Mouse (Mus musculus): ENCODE results near the gene Axl.
"Not testable (repeated sequence)": the region's sequence is repeated elsewhere in the genome, so short reads cannot be mapped to it uniquely, and the experiment has no call there.

The Axl gene

GRCm38 (mm10) chr7:25794775-25795174, 6.3 kb upstream of the Axl start:
- DNase-seq (ENCODE audit: low read depth, low spot score), result no peak

GRCm38 (mm10) chr7:25793679-25794078, 5.2 kb upstream of the Axl start:
- DNase-seq (ENCODE audit: low read depth, low spot score), result no peak

- DNase-seq (ENCODE audit: low read depth, low spot score), result not testable (repeated sequence)
These were observed 4.5 kb upstream of the Axl start for GRCm38 (mm10) chr7:25792966-25793365.

GRCm38 (mm10) chr7:25790615-25791014, 2.1 kb upstream of the Axl start:
- DNase-seq (ENCODE audit: low read depth, low spot score), result no peak

GRCm38 (mm10) chr7:25789129-25789440, 580 bp upstream of the Axl start:
- no peak for DNase-seq (ENCODE audit: low read depth, low spot score)

GRCm38 (mm10) chr7:25787456-25788219, 867 bp downstream of the Axl start:
- DNase-seq (ENCODE audit: low read depth, low spot score), result no peak

GRCm38 (mm10) chr7:25786974-25787373, 1.5 kb downstream of the Axl start:
- no peak for DNase-seq (ENCODE audit: low read depth, low spot score)

- no peak for DNase-seq (ENCODE audit: low read depth, low spot score)
These were observed 2.8 kb downstream of the Axl start for GRCm38 (mm10) chr7:25785752-25786151.

GRCm38 (mm10) chr7:25784808-25785207, 3.7 kb downstream of the Axl start:
- DNase-seq (ENCODE audit: low read depth, low spot score), result no peak

GRCm38 (mm10) chr7:25783746-25784145, 4.8 kb downstream of the Axl start:
- no peak for DNase-seq (ENCODE audit: low read depth, low spot score)

- no peak for DNase-seq (ENCODE audit: low read depth, low spot score)
These were observed 5.8 kb downstream of the Axl start for GRCm38 (mm10) chr7:25782744-25783143.

GRCm38 (mm10) chr7:25781937-25782610, 6.4 kb downstream of the Axl start:
- peak; percentile 24 for DNase-seq (ENCODE audit: low read depth, low spot score)

GRCm38 (mm10) chr7:25781321-25781936, 7.1 kb downstream of the Axl start:
- DNase-seq (ENCODE audit: low read depth, low spot score), result peak; percentile 71

- DNase-seq (ENCODE audit: low read depth, low spot score), result no peak
These were observed 7.8 kb downstream of the Axl start for GRCm38 (mm10) chr7:25780753-25781152.

GRCm38 (mm10) chr7:25780021-25780420, 8.5 kb downstream of the Axl start:
- no peak for DNase-seq (ENCODE audit: low read depth, low spot score)

- DNase-seq (ENCODE audit: low read depth, low spot score), result no peak
These were observed 20.3 kb downstream of the Axl start for GRCm38 (mm10) chr7:25768229-25768628.

GRCm38 (mm10) chr7:25766108-25766507, 22.4 kb downstream of the Axl start:
- no peak for DNase-seq (ENCODE audit: low read depth, low spot score)

GRCm38 (mm10) chr7:25764221-25764620, 24.3 kb downstream of the Axl start:
- no peak for DNase-seq (ENCODE audit: low read depth, low spot score)

GRCm38 (mm10) chr7:25763678-25764077, 24.8 kb downstream of the Axl start:
- DNase-seq (ENCODE audit: low read depth, low spot score), result no peak

- DNase-seq (ENCODE audit: low read depth, low spot score), result no peak
These were observed 27.2 kb downstream of the Axl start for GRCm38 (mm10) chr7:25761354-25761753.

- peak; percentile 91 for DNase-seq (ENCODE audit: low read depth, low spot score)
These were observed 32.5 kb downstream of the Axl start for GRCm38 (mm10) chr7:25756011-25756410.

- peak; percentile 87 for DNase-seq (ENCODE audit: low read depth, low spot score)
These were observed 33.1 kb downstream of the Axl start for GRCm38 (mm10) chr7:25755468-25755833.

All from brain, adult 2 months (tissue).